Mouse (Mus musculus): ENCODE measurements around the gene Hsd17b14.

The Hsd17b14 gene

GRCm38 (mm10) chr7:45529461-45529860 lies 25.2 kb upstream of the Hsd17b14 start:
- no peak for DNase-seq (ENCODE audit: low spot score in 2 of 2)

- DNase-seq (ENCODE audit: low spot score in 2 of 2), result no peak
Measured at GRCm38 (mm10) chr7:45530643-45531042, 24.1 kb upstream of the Hsd17b14 start.

GRCm38 (mm10) chr7:45535676-45536075 lies 19.0 kb upstream of the Hsd17b14 start:
- no peak for DNase-seq (ENCODE audit: low spot score in 2 of 2)

- no peak for DNase-seq (ENCODE audit: low spot score in 2 of 2)
Measured at GRCm38 (mm10) chr7:45537602-45538001, 17.1 kb upstream of the Hsd17b14 start.

- DNase-seq (ENCODE audit: low spot score in 2 of 2), result peak in 1 of 2 experiments; percentile 59
Measured at GRCm38 (mm10) chr7:45538163-45539041, 16.3 kb upstream of the Hsd17b14 start.

GRCm38 (mm10) chr7:45539095-45539494 lies 15.6 kb upstream of the Hsd17b14 start:
- no peak for DNase-seq (ENCODE audit: low spot score in 2 of 2)

- DNase-seq (ENCODE audit: low spot score in 2 of 2), result no peak
Measured at GRCm38 (mm10) chr7:45540213-45540612, 14.5 kb upstream of the Hsd17b14 start.

- DNase-seq (ENCODE audit: low spot score in 2 of 2), result no peak
Measured at GRCm38 (mm10) chr7:45544525-45544924, 10.2 kb upstream of the Hsd17b14 start.

GRCm38 (mm10) chr7:45549641-45550436 lies 4.9 kb upstream of the Hsd17b14 start:
- no peak for DNase-seq (ENCODE audit: low spot score in 2 of 2)

GRCm38 (mm10) chr7:45550821-45551511 lies 3.7 kb upstream of the Hsd17b14 start:
- no peak for DNase-seq (ENCODE audit: low spot score in 2 of 2)

GRCm38 (mm10) chr7:45551512-45551883 lies 3.2 kb upstream of the Hsd17b14 start:
- DNase-seq (ENCODE audit: low spot score in 2 of 2), result no peak

GRCm38 (mm10) chr7:45553519-45553918 lies 1.2 kb upstream of the Hsd17b14 start:
- no peak for DNase-seq (ENCODE audit: low spot score in 2 of 2)

- no peak for DNase-seq (ENCODE audit: low spot score in 2 of 2)
Measured at GRCm38 (mm10) chr7:45553990-45554389, 703 bp upstream of the Hsd17b14 start.

- DNase-seq (ENCODE audit: low spot score in 2 of 2), result peak in 1 of 2 experiments; percentile 80
Measured at GRCm38 (mm10) chr7:45555787-45556186, 1.1 kb downstream of the Hsd17b14 start.

GRCm38 (mm10) chr7:45558907-45559306 lies 4.2 kb downstream of the Hsd17b14 start:
- no peak for DNase-seq (ENCODE audit: low spot score in 2 of 2)

GRCm38 (mm10) chr7:45560241-45560640 lies 5.5 kb downstream of the Hsd17b14 start:
- DNase-seq (ENCODE audit: low spot score in 2 of 2), result no peak

- peak; percentile 59 to 84 for DNase-seq (ENCODE audit: low spot score in 2 of 2)
Measured at GRCm38 (mm10) chr7:45560843-45561623, 6.3 kb downstream of the Hsd17b14 start.

- DNase-seq (ENCODE audit: low spot score in 2 of 2), result no peak
Measured at GRCm38 (mm10) chr7:45561624-45562520, 7.2 kb downstream of the Hsd17b14 start.

- no peak for DNase-seq (ENCODE audit: low spot score in 2 of 2)
Measured at GRCm38 (mm10) chr7:45564811-45565210, 10.1 kb downstream of the Hsd17b14 start.

- DNase-seq (ENCODE audit: low spot score in 2 of 2), result no peak
Measured at GRCm38 (mm10) chr7:45565446-45565845, 10.8 kb downstream of the Hsd17b14 start.

Measured in cerebellum, postnatal 4 days (tissue).